Mouse (Mus musculus): ENCODE measurements around the gene Ddx5. TPM values are rescaled to one million over a fixed set of nuclear protein-coding genes. Genes with fewer than 3 reads are reported as not detected.
"Not testable (repeated sequence)": the region's sequence is repeated elsewhere in the genome, so short reads cannot be mapped to it uniquely, and the experiment has no call there.

Ddx5 gene
- total RNA-seq, 1 experiment from 2014 or later, result 3,142 TPM

DNA sequence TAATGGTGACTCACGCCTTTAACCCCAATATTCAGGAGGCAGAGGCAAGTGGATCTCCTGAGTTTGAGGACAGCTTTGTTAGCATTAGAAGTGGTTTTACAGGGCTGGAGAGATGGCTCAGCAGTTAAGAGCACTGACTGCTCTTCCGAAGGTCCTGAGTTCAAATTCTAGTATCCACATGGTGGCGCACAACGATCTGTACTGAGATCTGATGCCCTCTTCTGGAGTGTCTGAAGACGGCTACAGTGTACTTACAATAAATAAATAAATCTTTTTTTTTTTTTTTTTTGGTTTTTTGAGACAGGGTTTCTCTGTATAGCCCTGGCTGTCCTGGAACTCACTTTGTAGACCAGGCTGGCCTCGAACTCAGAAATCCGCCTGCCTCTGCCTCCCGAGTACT is 48.3 kb downstream of the Ddx5 start:
- ATAC-seq (replicated peaks; ENCODE audit: insufficient number of reproducible peaks, low FRiP score, low TSS enrichment, poor library complexity, severe bottlenecking), result not testable (repeated sequence)

- ATAC-seq (replicated peaks; ENCODE audit: insufficient number of reproducible peaks, low FRiP score, low TSS enrichment, poor library complexity, severe bottlenecking), result no peak
Measured at GRCm38 (mm10) chr11:106739116-106739515, 49.9 kb downstream of the Ddx5 start.

GRCm38 (mm10) chr11:106737178-106737621 is 51.8 kb downstream of the Ddx5 start:
- no peak for ATAC-seq (replicated peaks; ENCODE audit: insufficient number of reproducible peaks, low FRiP score, low TSS enrichment, poor library complexity, severe bottlenecking)

- ATAC-seq (replicated peaks; ENCODE audit: insufficient number of reproducible peaks, low FRiP score, low TSS enrichment, poor library complexity, severe bottlenecking), result no peak
Measured at GRCm38 (mm10) chr11:106736614-106737013, 52.4 kb downstream of the Ddx5 start.

- no peak for ATAC-seq (replicated peaks; ENCODE audit: insufficient number of reproducible peaks, low FRiP score, low TSS enrichment, poor library complexity, severe bottlenecking)
Measured at GRCm38 (mm10) chr11:106730714-106731113, 58.3 kb downstream of the Ddx5 start.

Other genes starting within 250 kb of the Ddx5 start
- gene Tex2, start 175.8 kb downstream of the Ddx5 start, total RNA-seq (2017), result 15.4 to 24.3 TPM (median 17.8 TPM) in 3 replicates
- gene Pecam1, start 38.6 kb downstream of the Ddx5 start, total RNA-seq (2017), result 46.9 to 75.5 TPM (median 51.4 TPM) in 3 replicates
- gene Milr1, start 38.0 kb downstream of the Ddx5 start, total RNA-seq (2017), result 44.9 to 93.4 TPM (median 91.7 TPM) in 3 replicates
- 18.3 to 21.0 TPM (median 19.8 TPM) in 3 replicates for gene Polg2, start 9.6 kb downstream of the Ddx5 start, total RNA-seq (2017)
- gene Cep95, start 67 bp upstream of the Ddx5 start, total RNA-seq (2017), result 19.5 to 54.4 TPM (median 22.2 TPM) in 3 replicates
- 51.0 to 76.4 TPM (median 65.5 TPM) in 3 replicates for gene Smurf2, start 131.5 kb upstream of the Ddx5 start, total RNA-seq (2017)
- gene Kpna2, start 210.4 kb upstream of the Ddx5 start, total RNA-seq (2017), result 59.8 to 75.8 TPM (median 63.9 TPM) in 3 replicates
- not detected in 3 replicates for gene 1810010H24Rik, start 236.5 kb upstream of the Ddx5 start, total RNA-seq (2017)